Mouse (Mus musculus): ENCODE measurements at regions not wholly inside any gene's neighbourhood (a gene's known extent, or its start where the extent isn't known, plus 50 kb on each side); places are given as distances from the start of the nearest gene placed in this dataset.
A peak's percentile ranks its signal among the peaks of the same experiment; 100 is the strongest.

GRCm38 (mm10) chr15:25093758-25094157 is 319.8 kb downstream of the Basp1 start:
- DNase-seq, result no peak
- Histone ChIP-seq H3K9ac (ENCODE audit: low read depth, low read length) (no peak overlapping the region), H3K79me2 (replicated peaks; ENCODE audit: control insufficient read depth, insufficient read depth, low read length) (no peaks in the 10 kb centered on the region), H3K4me1 (ENCODE audit: control insufficient read depth, insufficient read depth, low read length) (no peaks in the 10 kb centered on the region), H3K36me3 (ENCODE audit: control insufficient read depth, insufficient read depth, low read length) (no peaks in the 10 kb centered on the region), H3K27me3 (ENCODE audit: control insufficient read depth, insufficient read depth, low read length) (no peaks in the 10 kb centered on the region), H3K27ac (no peak overlapping the region), H3K4me3 (no peak overlapping the region)
- intact Hi-C loops (cut with DNase I), result no loop called here
- 31% methylated on average over 6 of the region's 6 CpGs for WGBS
- TF ChIP-seq CTCF (IDR thresholded peaks at IDR 0.05) (no peak), EP300 (IDR thresholded peaks at IDR 0.05; ENCODE audit: insufficient read depth, low read depth, low read length) (no peak), POLR2A (IDR thresholded peaks at IDR 0.05; ENCODE audit: insufficient read depth, low read depth, low read length) (no peak)

- H3K4me1 ChIP-seq (ENCODE audit: control insufficient read depth, insufficient read depth, low read length), result no peaks in the 10 kb centered on the region
- no peak overlapping the region for H3K4me3 ChIP-seq
- WGBS, result 73% methylated on average over 1 of the region's 1 CpGs
- H3K79me2 ChIP-seq (replicated peaks; ENCODE audit: control insufficient read depth, insufficient read depth, low read length), result no peaks in the 10 kb centered on the region
- no peak overlapping the region for H3K9ac ChIP-seq (ENCODE audit: low read depth, low read length)
- intact Hi-C loops (cut with DNase I), result no loop called here
- H3K27ac ChIP-seq, result no peak overlapping the region
- no peak for DNase-seq
- no peaks in the 10 kb centered on the region for H3K27me3 ChIP-seq (ENCODE audit: control insufficient read depth, insufficient read depth, low read length)
- no peaks in the 10 kb centered on the region for H3K36me3 ChIP-seq (ENCODE audit: control insufficient read depth, insufficient read depth, low read length)
- TF ChIP-seq EP300 (IDR thresholded peaks at IDR 0.05; ENCODE audit: insufficient read depth, low read depth, low read length), result no peak
- TF ChIP-seq POLR2A (IDR thresholded peaks at IDR 0.05; ENCODE audit: insufficient read depth, low read depth, low read length), result no peak
- TF ChIP-seq CTCF (IDR thresholded peaks at IDR 0.05), result no peak
Measured at GRCm38 (mm10) chr15:25069701-25070100, 343.9 kb downstream of the Basp1 start.

GRCm38 (mm10) chr15:25059347-25059746 is 354.2 kb downstream of the Basp1 start:
- no peak for TF ChIP-seq POLR2A (IDR thresholded peaks at IDR 0.05; ENCODE audit: insufficient read depth, low read depth, low read length)
- TF ChIP-seq EP300 (IDR thresholded peaks at IDR 0.05; ENCODE audit: insufficient read depth, low read depth, low read length), result no peak
- no peak for TF ChIP-seq CTCF (IDR thresholded peaks at IDR 0.05)

GRCm38 (mm10) chr15:25047875-25048274 is 365.7 kb downstream of the Basp1 start:
- peak in 1 of 2 experiments; percentile 51 for DNase-seq
- no peaks in the 10 kb centered on the region for H3K79me2 ChIP-seq (replicated peaks; ENCODE audit: control insufficient read depth, insufficient read depth, low read length)
- intact Hi-C loops (cut with DNase I), result loop anchor here (5.0 kb wide), 1 partner anchor 364 kb away; the partner anchor contains the start of gene Basp1
- TF ChIP-seq CTCF (IDR thresholded peaks at IDR 0.05) (peak; percentile 73), EP300 (IDR thresholded peaks at IDR 0.05; ENCODE audit: insufficient read depth, low read depth, low read length) (no peak)
- H3K36me3 ChIP-seq (ENCODE audit: control insufficient read depth, insufficient read depth, low read length), result no peaks in the 10 kb centered on the region
- H3K9ac ChIP-seq (ENCODE audit: low read depth, low read length), result no peak overlapping the region
- no peaks in the 10 kb centered on the region for H3K4me1 ChIP-seq (ENCODE audit: control insufficient read depth, insufficient read depth, low read length)
- WGBS, result 23% methylated on average over 1 of the region's 1 CpGs
- no peaks in the 10 kb centered on the region for H3K27me3 ChIP-seq (ENCODE audit: control insufficient read depth, insufficient read depth, low read length)
- no peak overlapping the region for H3K4me3 ChIP-seq
- no peak overlapping the region for H3K27ac ChIP-seq

More at GRCm38 (mm10) chr15:25059347-25059746, 354.2 kb downstream of the Basp1 start:
- no peak overlapping the region for H3K4me3 ChIP-seq
- no peaks in the 10 kb centered on the region for H3K4me1 ChIP-seq (ENCODE audit: control insufficient read depth, insufficient read depth, low read length)
- H3K79me2 ChIP-seq (replicated peaks; ENCODE audit: control insufficient read depth, insufficient read depth, low read length), result no peaks in the 10 kb centered on the region
- no peaks in the 10 kb centered on the region for H3K36me3 ChIP-seq (ENCODE audit: control insufficient read depth, insufficient read depth, low read length)
- H3K27me3 ChIP-seq (ENCODE audit: control insufficient read depth, insufficient read depth, low read length), result no peaks in the 10 kb centered on the region
- intact Hi-C loops (cut with DNase I), result no loop called here
- no peak for DNase-seq
- H3K9ac ChIP-seq (ENCODE audit: low read depth, low read length), result no peak overlapping the region
- no peak overlapping the region for H3K27ac ChIP-seq

- whole genome bisulfite sequencing, result 49% methylated on average over 5 of the region's 5 CpGs
- Histone ChIP-seq H3K4me3 (no peak overlapping the region), H3K9ac (ENCODE audit: low read depth, low read length) (no peak overlapping the region), H3K27me3 (ENCODE audit: control insufficient read depth, insufficient read depth, low read length) (no peaks in the 10 kb centered on the region), H3K27ac (no peak overlapping the region), H3K79me2 (replicated peaks; ENCODE audit: control insufficient read depth, insufficient read depth, low read length) (no peaks in the 10 kb centered on the region), H3K36me3 (ENCODE audit: control insufficient read depth, insufficient read depth, low read length) (no peaks in the 10 kb centered on the region), H3K4me1 (ENCODE audit: control insufficient read depth, insufficient read depth, low read length) (no peaks in the 10 kb centered on the region)
- DNase-seq, result no peak
- TF ChIP-seq EP300 (IDR thresholded peaks at IDR 0.05; ENCODE audit: insufficient read depth, low read depth, low read length) (no peak), POLR2A (IDR thresholded peaks at IDR 0.05; ENCODE audit: insufficient read depth, low read depth, low read length) (no peak), CTCF (IDR thresholded peaks at IDR 0.05) (no peak)
- intact Hi-C loops (cut with DNase I), result loop anchor here (5.0 kb wide), 1 partner anchor 366 kb away; the partner anchor contains the start of gene Basp1
Measured at GRCm38 (mm10) chr15:25046514-25047138, 366.9 kb downstream of the Basp1 start.

DNA sequence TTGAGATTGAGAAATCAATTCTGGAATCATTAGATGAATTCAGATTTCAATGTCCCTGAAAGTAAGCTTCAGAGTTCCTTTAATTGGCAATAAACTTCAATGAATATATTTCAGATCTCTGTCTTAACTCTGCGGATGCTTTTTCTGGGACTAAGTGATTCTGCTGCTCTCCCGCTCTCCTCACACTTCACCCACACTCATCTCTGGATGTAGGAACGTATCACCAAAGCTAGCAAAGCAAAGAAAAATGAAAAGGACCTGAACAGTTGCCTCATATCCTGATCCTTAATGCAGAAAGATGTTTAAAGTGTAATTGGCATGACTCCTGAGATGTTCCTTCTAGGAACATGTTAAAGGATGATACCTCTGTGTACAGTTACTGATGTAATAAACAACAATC is 377.3 kb downstream of the Basp1 start:
- H3K27me3 ChIP-seq (ENCODE audit: control insufficient read depth, insufficient read depth, low read length), result no peaks in the 10 kb centered on the region
- H3K27ac ChIP-seq, result no peak overlapping the region
- no peak for TF ChIP-seq EP300 (IDR thresholded peaks at IDR 0.05; ENCODE audit: insufficient read depth, low read depth, low read length)
- TF ChIP-seq CTCF (IDR thresholded peaks at IDR 0.05), result no peak
- no peak for TF ChIP-seq POLR2A (IDR thresholded peaks at IDR 0.05; ENCODE audit: insufficient read depth, low read depth, low read length)
- no peak overlapping the region for H3K9ac ChIP-seq (ENCODE audit: low read depth, low read length)
- H3K4me1 ChIP-seq (ENCODE audit: control insufficient read depth, insufficient read depth, low read length), result no peaks in the 10 kb centered on the region
- no peak overlapping the region for H3K4me3 ChIP-seq
- no peaks in the 10 kb centered on the region for H3K79me2 ChIP-seq (replicated peaks; ENCODE audit: control insufficient read depth, insufficient read depth, low read length)
- 88% methylated on average over 3 of the region's 3 CpGs for WGBS
- DNase-seq, result no peak
- H3K36me3 ChIP-seq (ENCODE audit: control insufficient read depth, insufficient read depth, low read length), result no peaks in the 10 kb centered on the region
- intact Hi-C loops (cut with DNase I), result no loop called here
